Mouse (Mus musculus): Measurements from ENCODE around the gene Hc. TPM values are rescaled to one million over a fixed set of nuclear protein-coding genes. Genes with fewer than 3 reads are reported as not detected.

Hc gene
- polyA plus RNA-seq, 1 experiment from 2014 or later: 0.17 TPM

- ATAC-seq (replicated peaks; ENCODE audit: insufficient number of reproducible peaks, low FRiP score, low TSS enrichment): no peak
- 0 out of 2 replicates have a peak, but pooled peaks cover 2% of the 10 kb centered on the region for H3K4me1 ChIP-seq (ENCODE audit: control insufficient read depth, insufficient read depth, low read length)
- no peak overlapping the region for H3K27ac ChIP-seq (ENCODE audit: low read depth, low read length)
- no peak overlapping the region for H3K9ac ChIP-seq (ENCODE audit: low read depth, low read length)
- no peak overlapping the region for H3K4me2 ChIP-seq
- H3K4me3 ChIP-seq (ENCODE audit: low read depth, low read length): no peak overlapping the region
- H3K36me3 ChIP-seq (ENCODE audit: control insufficient read depth, insufficient read depth, low read length): no peaks in the 10 kb centered on the region
- H3K9me3 ChIP-seq (replicated peaks; ENCODE audit: control insufficient read depth, low read length): peaks cover 3% of the 10 kb centered on the region; the same call in 1 of the 2 replicates
- H3K27me3 ChIP-seq (ENCODE audit: control insufficient read depth, insufficient read depth, low read length): no peaks in the 10 kb centered on the region
- WGBS (ENCODE audit: insufficient replicate concordance): 81% methylated on average over 2 of the region's 2 CpGs
Observed at GRCm38 (mm10) chr2:34978226-34978625, 83.0 kb downstream of the Hc start.

GRCm38 (mm10) chr2:34976945-34977658 is 84.1 kb downstream of the Hc start:
- H3K4me1 ChIP-seq (ENCODE audit: control insufficient read depth, insufficient read depth, low read length): no peaks in the 10 kb centered on the region

GRCm38 (mm10) chr2:34976447-34976846 is 84.8 kb downstream of the Hc start:
- Histone ChIP-seq H3K4me3 (ENCODE audit: low read depth, low read length) (no peak overlapping the region), H3K36me3 (ENCODE audit: control insufficient read depth, insufficient read depth, low read length) (no peaks in the 10 kb centered on the region), H3K27ac (ENCODE audit: low read depth, low read length) (no peak overlapping the region), H3K9ac (ENCODE audit: low read depth, low read length) (no peak overlapping the region), H3K27me3 (ENCODE audit: control insufficient read depth, insufficient read depth, low read length) (no peaks in the 10 kb centered on the region; the same call in 1 of the 2 replicates), H3K9me3 (replicated peaks; ENCODE audit: control insufficient read depth, low read length) (peaks cover 3% of the 10 kb centered on the region; the same call in 1 of the 2 replicates), H3K4me1 (ENCODE audit: control insufficient read depth, insufficient read depth, low read length) (no peaks in the 10 kb centered on the region), H3K4me2 (no peak overlapping the region)
- WGBS (ENCODE audit: insufficient replicate concordance): 88% methylated on average over 6 of the region's 6 CpGs
- no peak for ATAC-seq (replicated peaks; ENCODE audit: insufficient number of reproducible peaks, low FRiP score, low TSS enrichment)

More at GRCm38 (mm10) chr2:34976945-34977658, 84.1 kb downstream of the Hc start:
- Histone ChIP-seq H3K27ac (ENCODE audit: low read depth, low read length) (no peak overlapping the region), H3K4me3 (ENCODE audit: low read depth, low read length) (no peak overlapping the region), H3K9ac (ENCODE audit: low read depth, low read length) (no peak overlapping the region), H3K27me3 (ENCODE audit: control insufficient read depth, insufficient read depth, low read length) (no peaks in the 10 kb centered on the region), H3K4me2 (no peak overlapping the region), H3K9me3 (replicated peaks; ENCODE audit: control insufficient read depth, low read length) (peaks cover 3% of the 10 kb centered on the region; the same call in 1 of the 2 replicates), H3K36me3 (ENCODE audit: control insufficient read depth, insufficient read depth, low read length) (no peaks in the 10 kb centered on the region)
- 45% methylated on average over 8 of the region's 8 CpGs for WGBS (ENCODE audit: insufficient replicate concordance)
- ATAC-seq (replicated peaks; ENCODE audit: insufficient number of reproducible peaks, low FRiP score, low TSS enrichment): no peak

GRCm38 (mm10) chr2:34973087-34973486 is 88.2 kb downstream of the Hc start:
- H3K9ac ChIP-seq (ENCODE audit: low read depth, low read length): no peak overlapping the region
- WGBS (ENCODE audit: insufficient replicate concordance): 74% methylated on average over 8 of the region's 8 CpGs
- ATAC-seq (replicated peaks; ENCODE audit: insufficient number of reproducible peaks, low FRiP score, low TSS enrichment): no peak

GRCm38 (mm10) chr2:34971080-34971888 is 90.0 kb downstream of the Hc start:
- H3K36me3 ChIP-seq (ENCODE audit: control insufficient read depth, insufficient read depth, low read length): no peaks in the 10 kb centered on the region
- ATAC-seq (replicated peaks; ENCODE audit: insufficient number of reproducible peaks, low FRiP score, low TSS enrichment): no peak
- no peak overlapping the region for H3K9ac ChIP-seq (ENCODE audit: low read depth, low read length)
- H3K27ac ChIP-seq (ENCODE audit: low read depth, low read length): no peak overlapping the region
- H3K9me3 ChIP-seq (replicated peaks; ENCODE audit: control insufficient read depth, low read length): peaks cover 3% of the 10 kb centered on the region; the same call in 1 of the 2 replicates
- no peak overlapping the region for H3K4me3 ChIP-seq (ENCODE audit: low read depth, low read length)
- 67% methylated on average over 11 of the region's 11 CpGs for WGBS (ENCODE audit: insufficient replicate concordance)
- H3K4me2 ChIP-seq: no peak overlapping the region
- H3K27me3 ChIP-seq (ENCODE audit: control insufficient read depth, insufficient read depth, low read length): no peaks in the 10 kb centered on the region; the same call in 1 of the 2 replicates
- H3K4me1 ChIP-seq (ENCODE audit: control insufficient read depth, insufficient read depth, low read length): no peaks in the 10 kb centered on the region

More at GRCm38 (mm10) chr2:34973087-34973486, 88.2 kb downstream of the Hc start:
- Histone ChIP-seq H3K4me3 (ENCODE audit: low read depth, low read length) (no peak overlapping the region), H3K36me3 (ENCODE audit: control insufficient read depth, insufficient read depth, low read length) (no peaks in the 10 kb centered on the region), H3K27me3 (ENCODE audit: control insufficient read depth, insufficient read depth, low read length) (no peaks in the 10 kb centered on the region; the same call in 1 of the 2 replicates), H3K4me1 (ENCODE audit: control insufficient read depth, insufficient read depth, low read length) (no peaks in the 10 kb centered on the region), H3K4me2 (no peak overlapping the region), H3K9me3 (replicated peaks; ENCODE audit: control insufficient read depth, low read length) (peaks cover 3% of the 10 kb centered on the region; the same call in 1 of the 2 replicates), H3K27ac (ENCODE audit: low read depth, low read length) (no peak overlapping the region)

- Histone ChIP-seq H3K9me3 (replicated peaks; ENCODE audit: control insufficient read depth, low read length) (peaks cover 3% of the 10 kb centered on the region; the same call in 1 of the 2 replicates), H3K4me1 (ENCODE audit: control insufficient read depth, insufficient read depth, low read length) (peaks cover 5% of the 10 kb centered on the region; the same call in 1 of the 2 replicates), H3K27ac (ENCODE audit: low read depth, low read length) (no peak overlapping the region), H3K36me3 (ENCODE audit: control insufficient read depth, insufficient read depth, low read length) (no peaks in the 10 kb centered on the region), H3K9ac (ENCODE audit: low read depth, low read length) (no peak overlapping the region), H3K4me2 (no peak overlapping the region), H3K4me3 (ENCODE audit: low read depth, low read length) (no peak overlapping the region), H3K27me3 (ENCODE audit: control insufficient read depth, insufficient read depth, low read length) (no peaks in the 10 kb centered on the region; the same call in 1 of the 2 replicates)
- 30% methylated on average over 9 of the region's 9 CpGs for WGBS (ENCODE audit: insufficient replicate concordance)
- ATAC-seq (replicated peaks; ENCODE audit: insufficient number of reproducible peaks, low FRiP score, low TSS enrichment): no peak; the same call in 1 of the 2 replicates
Observed at GRCm38 (mm10) chr2:34970092-34970750, 91.0 kb downstream of the Hc start.

GRCm38 (mm10) chr2:34969166-34969565 is 92.1 kb downstream of the Hc start:
- Histone ChIP-seq H3K36me3 (ENCODE audit: control insufficient read depth, insufficient read depth, low read length) (no peaks in the 10 kb centered on the region), H3K27ac (ENCODE audit: low read depth, low read length) (no peak overlapping the region), H3K4me2 (no peak overlapping the region), H3K27me3 (ENCODE audit: control insufficient read depth, insufficient read depth, low read length) (no peaks in the 10 kb centered on the region; the same call in 1 of the 2 replicates), H3K9me3 (replicated peaks; ENCODE audit: control insufficient read depth, low read length) (no peaks in the 10 kb centered on the region), H3K4me3 (ENCODE audit: low read depth, low read length) (no peak overlapping the region), H3K4me1 (ENCODE audit: control insufficient read depth, insufficient read depth, low read length) (peaks cover 7% of the 10 kb centered on the region; the same call in 1 of the 2 replicates), H3K9ac (ENCODE audit: low read depth, low read length) (no peak overlapping the region)
- no peak for ATAC-seq (replicated peaks; ENCODE audit: insufficient number of reproducible peaks, low FRiP score, low TSS enrichment)
- WGBS (ENCODE audit: insufficient replicate concordance): 73% methylated on average over 7 of the region's 7 CpGs

- H3K36me3 ChIP-seq (ENCODE audit: control insufficient read depth, insufficient read depth, low read length): no peaks in the 10 kb centered on the region
- H3K27me3 ChIP-seq (ENCODE audit: control insufficient read depth, insufficient read depth, low read length): no peaks in the 10 kb centered on the region
- H3K4me2 ChIP-seq: no peak overlapping the region
- no peak for ATAC-seq (replicated peaks; ENCODE audit: insufficient number of reproducible peaks, low FRiP score, low TSS enrichment)
- peaks cover 7% of the 10 kb centered on the region; the same call in 1 of the 2 replicates for H3K4me1 ChIP-seq (ENCODE audit: control insufficient read depth, insufficient read depth, low read length)
- H3K9ac ChIP-seq (ENCODE audit: low read depth, low read length): no peak overlapping the region
- no peaks in the 10 kb centered on the region for H3K9me3 ChIP-seq (replicated peaks; ENCODE audit: control insufficient read depth, low read length)
- no peak overlapping the region for H3K27ac ChIP-seq (ENCODE audit: low read depth, low read length)
- WGBS (ENCODE audit: insufficient replicate concordance): 77% methylated on average over 8 of the region's 8 CpGs
- no peak overlapping the region for H3K4me3 ChIP-seq (ENCODE audit: low read depth, low read length)
Observed at GRCm38 (mm10) chr2:34966243-34966934, 94.8 kb downstream of the Hc start.

Measured in heart, embryonic 11.5 days (tissue).